Mouse (Mus musculus) cortical plate, adult 2 months (tissue): ENCODE measurements at regions not wholly inside any gene's neighbourhood (a gene's known extent, or its start where the extent isn't known, plus 50 kb on each side); places are given as distances from the start of the nearest gene placed in this dataset.

Experiments used
- CTCF ChIP-seq: fragments of 200-500 bp; IDR thresholded peaks from 2 replicates; pipeline ENCODE4 v1.5.1; 2011; ENCODE audit warnings: mild to moderate bottlenecking, control low read depth, low read length; ENCODE audit not compliant: insufficient read depth; ENCODE audit errors: extremely low read depth
- POLR2A ChIP-seq: fragments of 200-500 bp; IDR thresholded peaks from 2 replicates; pipeline ENCODE4 v1.6.1; 2011; ENCODE audit warnings: mild to moderate bottlenecking, low read length, control low read depth; ENCODE audit not compliant: insufficient read depth; ENCODE audit errors: extremely low read depth

GRCm38 (mm10) chr6:140231537-140231936, 190.3 kb upstream of the Plcz1 start:
- TF ChIP-seq CTCF = no peak
- TF ChIP-seq POLR2A = no peak
